Mouse (Mus musculus) limb, embryonic 10.5 days (tissue): ENCODE measurements at regions not wholly inside any gene's neighbourhood (a gene's known extent, or its start where the extent isn't known, plus 50 kb on each side); places are given as distances from the start of the nearest gene placed in this dataset.

Source experiments
- DNase-seq: peaks from one replicate; pipeline ENCODE4 v3.0.0-alpha.2; 2017; ENCODE audit warnings: low spot score
- H3K27ac ChIP-seq: fragments of 300-500 bp; sonication (generic); 2 replicates; pipeline ENCODE4 v1.5.1; 2016; ENCODE audit warnings: mild to moderate bottlenecking
- H3K27me3 ChIP-seq: fragments of 300-500 bp; sonication (generic); 2 replicates; pipeline ENCODE4 v1.6.1; 2016; ENCODE audit warnings: low read depth, mild to moderate bottlenecking; ENCODE audit not compliant: poor library complexity, severe bottlenecking
- H3K36me3 ChIP-seq: fragments of 300-500 bp; sonication (generic); 2 replicates; pipeline ENCODE4 v1.6.1; 2016; ENCODE audit warnings: mild to moderate bottlenecking, moderate library complexity
- H3K4me1 ChIP-seq: fragments of 300-500 bp; sonication (generic); 2 replicates; pipeline ENCODE4 v1.6.1; 2016
- H3K4me3 ChIP-seq: fragments of 300-500 bp; sonication (generic); 2 replicates; pipeline ENCODE4 v1.5.1; 2016; ENCODE audit warnings: mild to moderate bottlenecking, moderate library complexity
- H3K9me3 ChIP-seq: fragments of 300-500 bp; sonication (generic); replicated peaks from 2 replicates; pipeline ENCODE4 v1.6.1; 2016; ENCODE audit warnings: mild to moderate bottlenecking
- WGBS: fragments of 180-500 bp; shearing (Covaris S2); methylation state at CpG from one replicate; pipeline ENCODE4 v1.1.7; 2016; 5-methylcytosine and 5-hydroxymethylcytosine counted together

DNA sequence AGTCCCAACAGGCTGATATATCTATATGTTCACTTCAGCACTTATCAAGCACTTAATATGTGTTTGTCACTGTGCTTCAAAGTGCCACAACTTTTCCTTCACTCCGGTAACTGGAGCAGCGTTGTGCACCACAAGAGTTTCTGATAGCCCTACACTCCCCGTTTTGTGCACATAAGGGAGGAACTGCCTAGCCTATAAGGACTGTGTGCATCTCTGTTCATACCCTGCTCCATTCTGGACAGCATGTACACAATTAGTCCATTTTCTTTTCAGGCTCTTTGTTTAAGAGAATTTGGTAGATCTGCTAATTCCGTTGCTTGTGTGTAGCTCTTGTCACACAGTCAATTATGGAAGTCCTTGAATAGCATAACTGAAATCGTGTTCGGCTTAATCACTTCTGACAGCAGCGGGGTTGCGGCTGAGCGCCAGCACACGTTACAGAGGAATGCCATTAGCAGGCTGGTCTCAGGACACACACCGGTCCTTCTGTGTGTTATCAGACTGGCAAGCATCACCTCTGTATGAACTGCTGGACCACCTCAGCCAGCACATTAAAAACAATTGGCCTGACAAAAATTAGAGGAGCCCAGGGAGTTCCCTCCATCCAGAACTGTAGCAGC is 144.2 kb downstream of the Cmpk2 start:
- DNase-seq: no peak
- Histone ChIP-seq H3K9me3 (no peaks in the 10 kb centered on the region), H3K36me3 (no peaks in the 10 kb centered on the region), H3K4me1 (peaks cover 31% of the 10 kb centered on the region), H3K27ac (peak overlapping the region; percentile 50; the same call in 1 of the 2 replicates), H3K4me3 (no peak overlapping the region), H3K27me3 (no peaks in the 10 kb centered on the region)
- WGBS: 86% methylated on average over 11 of the region's 11 CpGs

DNA sequence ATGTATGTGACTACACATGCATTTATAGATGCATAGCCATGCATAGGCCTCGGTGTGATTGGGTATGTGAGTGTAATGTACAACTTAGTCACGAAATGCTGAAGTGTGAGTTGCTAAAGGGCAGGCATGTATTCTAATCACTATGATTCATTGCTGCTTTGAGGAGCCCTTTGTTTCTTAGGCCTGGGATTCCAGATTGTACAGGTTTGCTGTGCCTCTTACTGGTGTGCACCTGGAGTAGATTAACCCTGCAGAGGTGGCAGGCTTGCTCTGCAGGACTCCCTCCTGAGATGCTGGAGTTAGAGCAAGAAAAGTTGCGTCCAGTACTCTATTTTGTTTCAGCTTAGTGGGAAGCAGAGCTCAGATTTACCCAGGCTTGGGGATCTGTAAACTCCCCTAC is 141.1 kb downstream of the Cmpk2 start:
- Histone ChIP-seq H3K36me3 (no peaks in the 10 kb centered on the region), H3K9me3 (no peaks in the 10 kb centered on the region), H3K4me3 (no peak overlapping the region), H3K27ac (peak overlapping the region; percentile 79), H3K27me3 (no peaks in the 10 kb centered on the region), H3K4me1 (peaks cover 23% of the 10 kb centered on the region)
- 56% methylated on average over 3 of the region's 3 CpGs for WGBS
- peak; percentile 58 for DNase-seq

- Histone ChIP-seq H3K9me3 (no peaks in the 10 kb centered on the region), H3K27me3 (no peaks in the 10 kb centered on the region), H3K36me3 (no peaks in the 10 kb centered on the region), H3K27ac (no peak overlapping the region), H3K4me3 (no peak overlapping the region), H3K4me1 (no peaks in the 10 kb centered on the region)
- DNase-seq: peak; percentile 24
Measured at GRCm38 (mm10) chr12:26598501-26598900, 129.5 kb downstream of the Cmpk2 start.

GRCm38 (mm10) chr12:26592125-26592524 is 123.1 kb downstream of the Cmpk2 start:
- Histone ChIP-seq H3K27ac (no peak overlapping the region), H3K9me3 (no peaks in the 10 kb centered on the region), H3K27me3 (no peaks in the 10 kb centered on the region), H3K4me3 (no peak overlapping the region), H3K4me1 (no peaks in the 10 kb centered on the region), H3K36me3 (no peaks in the 10 kb centered on the region)
- no peak for DNase-seq

- Histone ChIP-seq H3K27ac (no peak overlapping the region), H3K9me3 (no peaks in the 10 kb centered on the region), H3K36me3 (no peaks in the 10 kb centered on the region), H3K27me3 (no peaks in the 10 kb centered on the region), H3K4me1 (no peaks in the 10 kb centered on the region), H3K4me3 (no peak overlapping the region)
- no peak for DNase-seq
Measured at GRCm38 (mm10) chr12:26589091-26589490, 120.1 kb downstream of the Cmpk2 start.

DNA sequence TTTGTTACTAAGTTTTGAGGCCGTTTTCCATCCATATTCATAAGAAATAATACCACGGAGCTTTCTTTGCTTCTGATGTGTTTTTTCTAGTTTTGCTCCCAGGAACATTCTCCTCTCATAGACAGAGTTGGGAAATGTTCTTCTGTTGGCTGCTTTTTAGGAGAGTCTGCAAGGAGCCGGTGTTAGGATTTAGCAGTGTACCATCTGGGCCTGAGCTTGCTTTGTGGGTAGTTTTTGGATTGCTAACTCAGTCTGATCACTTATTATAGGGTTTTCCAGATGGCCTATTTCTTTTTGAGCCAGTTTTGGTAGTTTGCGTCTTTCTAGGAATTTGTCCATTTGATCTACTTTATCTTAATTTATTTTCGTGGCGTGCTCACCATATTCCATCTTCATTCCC is 108.4 kb downstream of the Cmpk2 start:
- no peak for DNase-seq
- H3K4me1 ChIP-seq: no peaks in the 10 kb centered on the region
- H3K27me3 ChIP-seq: no peaks in the 10 kb centered on the region
- H3K4me3 ChIP-seq: no peak overlapping the region
- 94% methylated on average over 6 of the region's 6 CpGs for WGBS
- H3K36me3 ChIP-seq: no peaks in the 10 kb centered on the region
- no peaks in the 10 kb centered on the region for H3K9me3 ChIP-seq
- no peak overlapping the region for H3K27ac ChIP-seq

DNA sequence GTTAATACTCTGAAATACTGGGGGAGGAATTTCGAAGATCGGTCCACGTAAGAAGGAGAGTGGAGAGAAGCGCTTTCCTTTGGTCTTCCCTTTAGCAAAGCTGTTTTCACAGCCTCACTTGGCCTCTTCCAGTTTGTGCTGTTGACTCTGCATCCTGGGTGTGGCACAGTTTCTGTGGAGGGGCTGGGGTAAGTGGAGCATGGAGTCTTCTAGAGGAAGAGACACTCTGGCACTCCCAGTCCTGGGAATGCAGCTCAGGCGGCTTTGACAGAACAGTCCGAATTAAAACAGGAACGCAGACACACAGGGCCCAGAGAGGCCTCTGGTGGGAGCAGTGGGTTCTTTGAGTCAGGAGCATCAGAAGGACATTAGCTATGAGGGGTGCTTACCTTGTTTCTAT is 102.6 kb downstream of the Cmpk2 start:
- Histone ChIP-seq H3K27me3 (no peaks in the 10 kb centered on the region), H3K4me1 (no peaks in the 10 kb centered on the region), H3K27ac (no peak overlapping the region), H3K36me3 (no peaks in the 10 kb centered on the region), H3K9me3 (no peaks in the 10 kb centered on the region), H3K4me3 (no peak overlapping the region)
- no peak for DNase-seq
- WGBS: 89% methylated on average over 7 of the region's 7 CpGs

GRCm38 (mm10) chr12:26567435-26567834 is 98.4 kb downstream of the Cmpk2 start:
- no peaks in the 10 kb centered on the region for H3K27me3 ChIP-seq

DNA sequence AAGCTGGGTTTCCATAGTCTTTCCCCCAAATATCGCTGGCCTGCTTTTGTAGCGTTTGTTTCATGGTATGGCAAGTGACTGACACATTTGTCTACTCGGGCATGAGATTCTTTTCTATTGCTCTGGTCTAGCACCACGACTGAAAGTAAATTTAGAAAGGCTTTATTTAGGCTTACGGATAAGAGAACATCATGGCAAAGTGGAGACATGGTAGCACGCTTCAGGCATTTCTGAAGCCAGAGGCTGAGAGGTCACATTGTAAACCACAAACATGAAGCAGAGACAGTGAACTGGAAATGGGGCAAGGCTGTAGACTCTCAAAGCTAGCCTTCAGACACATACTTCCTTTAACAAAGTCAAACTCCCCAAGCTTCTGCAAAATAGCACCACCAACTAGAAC is 93.9 kb downstream of the Cmpk2 start:
- no peak overlapping the region for H3K4me3 ChIP-seq
- WGBS: 92% methylated on average over 6 of the region's 6 CpGs

More at GRCm38 (mm10) chr12:26567435-26567834, 98.4 kb downstream of the Cmpk2 start:
- 92% methylated on average over 4 of the region's 4 CpGs for WGBS
- H3K36me3 ChIP-seq: no peaks in the 10 kb centered on the region
- no peaks in the 10 kb centered on the region for H3K9me3 ChIP-seq
- no peak for DNase-seq
- H3K4me1 ChIP-seq: no peaks in the 10 kb centered on the region
- no peak overlapping the region for H3K4me3 ChIP-seq
- H3K27ac ChIP-seq: no peak overlapping the region

DNA sequence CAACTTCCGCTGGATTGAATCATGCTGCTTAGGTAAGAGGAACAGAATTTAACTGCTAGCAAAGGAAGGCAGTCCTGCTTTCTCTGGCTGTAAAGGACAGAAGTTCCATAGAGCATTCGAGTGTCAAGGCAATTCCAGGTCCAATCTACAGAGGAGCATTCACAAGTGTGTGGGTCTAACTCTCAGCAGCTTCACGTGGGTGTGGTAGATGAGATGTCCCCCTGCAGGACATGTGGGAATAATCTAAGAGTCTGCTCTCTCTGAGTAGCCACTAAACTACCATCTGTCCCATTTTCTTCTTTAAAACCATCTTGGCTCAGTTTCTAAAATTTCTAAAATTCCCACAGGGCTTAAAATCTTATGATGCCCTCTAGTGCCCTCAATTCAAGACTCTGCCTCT is 90.6 kb downstream of the Cmpk2 start:
- H3K9me3 ChIP-seq: no peaks in the 10 kb centered on the region
- H3K36me3 ChIP-seq: no peaks in the 10 kb centered on the region
- no peak for DNase-seq
- no peak overlapping the region for H3K4me3 ChIP-seq
- no peaks in the 10 kb centered on the region for H3K27me3 ChIP-seq
- peaks cover 19% of the 10 kb centered on the region for H3K4me1 ChIP-seq
- WGBS: 66% methylated on average over 3 of the region's 3 CpGs
- H3K27ac ChIP-seq: no peak overlapping the region

More for the DNA sequence above, 93.9 kb downstream of the Cmpk2 start:
- Histone ChIP-seq H3K4me1 (peaks cover 1% of the 10 kb centered on the region; the same call in 1 of the 2 replicates), H3K36me3 (no peaks in the 10 kb centered on the region), H3K9me3 (no peaks in the 10 kb centered on the region), H3K27ac (no peak overlapping the region), H3K27me3 (no peaks in the 10 kb centered on the region)
- no peak for DNase-seq

- H3K27me3 ChIP-seq: no peaks in the 10 kb centered on the region
- H3K36me3 ChIP-seq: no peaks in the 10 kb centered on the region
- 6% methylated on average over 4 of the region's 4 CpGs for WGBS
- peaks cover 19% of the 10 kb centered on the region for H3K4me1 ChIP-seq
- 0 out of 2 replicates have a peak overlapping the region, but pooled peaks have one; percentile 34 for H3K27ac ChIP-seq
- H3K4me3 ChIP-seq: no peak overlapping the region
- H3K9me3 ChIP-seq: no peaks in the 10 kb centered on the region
- no peak for DNase-seq
Measured at GRCm38 (mm10) chr12:26557411-26557810, 88.4 kb downstream of the Cmpk2 start.

GRCm38 (mm10) chr12:26551168-26551926 is 82.3 kb downstream of the Cmpk2 start:
- no peak overlapping the region for H3K27ac ChIP-seq
- no peak for DNase-seq

GRCm38 (mm10) chr12:26547466-26547865 is 78.5 kb downstream of the Cmpk2 start:
- Histone ChIP-seq H3K27me3 (no peaks in the 10 kb centered on the region), H3K4me1 (peaks cover 2% of the 10 kb centered on the region), H3K9me3 (no peaks in the 10 kb centered on the region), H3K27ac (no peak overlapping the region), H3K36me3 (no peaks in the 10 kb centered on the region), H3K4me3 (no peak overlapping the region)
- WGBS: 66% methylated on average over 1 of the region's 1 CpGs
- DNase-seq: no peak

More at GRCm38 (mm10) chr12:26551168-26551926, 82.3 kb downstream of the Cmpk2 start:
- Histone ChIP-seq H3K4me1 (peaks cover 5% of the 10 kb centered on the region), H3K9me3 (no peaks in the 10 kb centered on the region), H3K36me3 (no peaks in the 10 kb centered on the region), H3K27me3 (no peaks in the 10 kb centered on the region), H3K4me3 (no peak overlapping the region)
- WGBS: 46% methylated on average over 10 of the region's 10 CpGs
